Mouse (Mus musculus) liver, embryonic 15.5 days (tissue): Measurements from ENCODE around the gene Pdzd8. TPM values are rescaled to one million over a fixed set of nuclear protein-coding genes. Genes with fewer than 3 reads are reported as not detected.

Experiments used
- ATAC-seq: fragments of 200-750 bp; cut with Nextera tagmentation; 2 replicates; pipeline ENCODE4 v1.8.0; 2017; ENCODE audit warnings: moderate number of reproducible peaks, mild to moderate bottlenecking, moderate library complexity; ENCODE audit not compliant: insufficient read depth
- H3K27ac ChIP-seq: fragments of 300-500 bp; sonication (generic); replicated peaks from 2 replicates; pipeline ENCODE4 v1.5.1; 2015; ENCODE audit warnings: mild to moderate bottlenecking, inconsistent platforms
- H3K27me3 ChIP-seq: fragments of 300-500 bp; sonication (generic); 2 replicates; pipeline ENCODE4 v1.6.1; 2015; ENCODE audit warnings: mild to moderate bottlenecking, inconsistent platforms
- H3K36me3 ChIP-seq: fragments of 300-500 bp; sonication (generic); replicated peaks from 2 replicates; pipeline ENCODE4 v1.6.1; 2015; ENCODE audit warnings: moderate library complexity, mild to moderate bottlenecking, inconsistent platforms
- H3K4me1 ChIP-seq: fragments of 300-500 bp; sonication (generic); replicated peaks from 2 replicates; pipeline ENCODE4 v1.6.1; 2015; ENCODE audit warnings: inconsistent platforms
- H3K4me2 ChIP-seq: fragments of 300-500 bp; sonication (generic); 2 replicates; pipeline ENCODE4 v1.6.1; 2015; ENCODE audit warnings: moderate library complexity, mild to moderate bottlenecking, inconsistent platforms
- H3K4me3 ChIP-seq: fragments of 300-500 bp; sonication (generic); replicated peaks from 2 replicates; pipeline ENCODE4 v1.5.1; 2015; ENCODE audit warnings: mild to moderate bottlenecking, inconsistent platforms
- H3K9ac ChIP-seq: fragments of 300-500 bp; sonication (generic); 2 replicates; pipeline ENCODE4 v1.6.1; 2015; ENCODE audit warnings: moderate library complexity, mild to moderate bottlenecking, inconsistent platforms
- H3K9me3 ChIP-seq: fragments of 300-500 bp; sonication (generic); replicated peaks from 2 replicates; pipeline ENCODE4 v1.6.1; 2016; ENCODE audit warnings: inconsistent platforms
- WGBS: fragments of 180-500 bp; shearing (Covaris S2); methylation state at CpG from one replicate; pipeline ENCODE4 v1.1.7; 2015; ENCODE audit warnings: mixed read lengths; ENCODE audit not compliant: insufficient replicate concordance; 5-methylcytosine and 5-hydroxymethylcytosine counted together
- polyA plus RNA-seq: library from polyadenylated mRNA; unstranded; fragments of >200 nt; fragmentation: Nextera tagmentation; extraction: Ambion mirVana; gene quantifications from 2 replicates; pipeline ENCODE4 v1.2.1, GENCODE M21; 2015

Gene Pdzd8
- polyA plus RNA-seq, 1 experiment from 2014 or later: 3.7 TPM

DNA sequence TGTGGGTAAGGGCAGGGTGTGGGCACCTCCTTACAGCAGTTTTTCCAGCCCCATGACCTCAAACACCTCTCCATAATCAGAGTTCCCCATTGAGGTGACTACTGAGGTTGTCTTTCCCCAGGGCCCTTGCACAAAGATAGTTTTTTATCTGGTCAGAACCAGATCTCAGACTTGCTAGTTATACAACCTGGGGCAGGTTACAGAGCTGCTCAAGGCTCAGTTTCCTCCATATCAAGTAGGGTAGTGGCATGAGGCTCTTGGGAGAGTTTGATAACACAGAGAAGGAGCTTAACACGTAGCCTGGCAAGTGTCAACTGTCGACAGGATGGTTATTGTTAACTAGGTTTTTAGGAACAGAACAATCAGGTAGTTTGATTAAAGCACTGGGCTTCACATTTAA lies 9.3 kb upstream of the Pdzd8 start:
- ATAC-seq: peak; percentile 58
- Histone ChIP-seq H3K9ac (no peak overlapping the region), H3K4me3 (no peak overlapping the region)

GRCm38 (mm10) chr19:59352760-59353159 lies 7.2 kb upstream of the Pdzd8 start:
- no peak for ATAC-seq
- Histone ChIP-seq H3K36me3 (no peaks in the 10 kb centered on the region), H3K4me2 (no peak overlapping the region), H3K9me3 (no peaks in the 10 kb centered on the region), H3K4me3 (no peak overlapping the region), H3K27ac (no peak overlapping the region), H3K4me1 (peaks cover 54% of the 10 kb centered on the region), H3K9ac (peak overlapping the region; percentile 26; the same call in 1 of the 2 replicates), H3K27me3 (peaks cover 25% of the 10 kb centered on the region)
- 31% methylated on average over 3 of the region's 3 CpGs for WGBS

More for the DNA sequence above, 9.3 kb upstream of the Pdzd8 start:
- H3K4me1 ChIP-seq: peaks cover 73% of the 10 kb centered on the region
- no peaks in the 10 kb centered on the region for H3K9me3 ChIP-seq
- peak overlapping the region; percentile 48; the same call in 1 of the 2 replicates for H3K27ac ChIP-seq
- peaks cover 16% of the 10 kb centered on the region for H3K27me3 ChIP-seq
- 13% methylated on average over 2 of the region's 2 CpGs for WGBS
- no peaks in the 10 kb centered on the region for H3K36me3 ChIP-seq
- H3K4me2 ChIP-seq: no peak overlapping the region

- no peak overlapping the region for H3K9ac ChIP-seq
- H3K36me3 ChIP-seq: no peaks in the 10 kb centered on the region
- H3K4me2 ChIP-seq: no peak overlapping the region
- H3K27me3 ChIP-seq: peaks cover 25% of the 10 kb centered on the region
- no peaks in the 10 kb centered on the region for H3K9me3 ChIP-seq
- H3K27ac ChIP-seq: no peak overlapping the region
- 64% methylated on average over 15 of the region's 15 CpGs for WGBS
- H3K4me3 ChIP-seq: no peak overlapping the region
- no peak for ATAC-seq
- peaks cover 53% of the 10 kb centered on the region for H3K4me1 ChIP-seq
These were observed 5.7 kb upstream of the Pdzd8 start for GRCm38 (mm10) chr19:59351151-59351889.

GRCm38 (mm10) chr19:59350273-59350903 lies 4.8 kb upstream of the Pdzd8 start:
- no peak for ATAC-seq
- Histone ChIP-seq H3K9me3 (no peaks in the 10 kb centered on the region), H3K36me3 (no peaks in the 10 kb centered on the region), H3K27me3 (peaks cover 25% of the 10 kb centered on the region), H3K4me3 (no peak overlapping the region), H3K9ac (no peak overlapping the region), H3K4me1 (peaks cover 48% of the 10 kb centered on the region), H3K27ac (0 out of 2 replicates have a peak overlapping the region, but pooled peaks have one; percentile 6), H3K4me2 (0 out of 2 replicates have a peak overlapping the region, but pooled peaks have one; percentile 0)
- 33% methylated on average over 7 of the region's 7 CpGs for WGBS

GRCm38 (mm10) chr19:59349329-59349960 lies 3.9 kb upstream of the Pdzd8 start:
- H3K9ac ChIP-seq: no peak overlapping the region
- no peaks in the 10 kb centered on the region for H3K36me3 ChIP-seq
- no peak overlapping the region for H3K4me3 ChIP-seq
- peaks cover 39% of the 10 kb centered on the region for H3K4me1 ChIP-seq
- WGBS: 65% methylated on average over 6 of the region's 6 CpGs
- 0 out of 2 replicates have a peak overlapping the region, but pooled peaks have one; percentile 6 for H3K27ac ChIP-seq
- peaks cover 25% of the 10 kb centered on the region for H3K27me3 ChIP-seq
- 0 out of 2 replicates have a peak overlapping the region, but pooled peaks have one; percentile 0 for H3K4me2 ChIP-seq
- ATAC-seq: no peak
- no peaks in the 10 kb centered on the region for H3K9me3 ChIP-seq

- peak overlapping the region; percentile 98 for H3K4me3 ChIP-seq
- H3K9ac ChIP-seq: peak overlapping the region; percentile 96
- H3K9me3 ChIP-seq: no peaks in the 10 kb centered on the region
- H3K4me2 ChIP-seq: peak overlapping the region; percentile 93
- no peaks in the 10 kb centered on the region for H3K36me3 ChIP-seq
- peaks cover 45% of the 10 kb centered on the region for H3K4me1 ChIP-seq
- H3K27me3 ChIP-seq: peaks cover 16% of the 10 kb centered on the region
- 6% methylated on average over 11 of the region's 11 CpGs for whole genome bisulfite sequencing
- no peak for ATAC-seq
- peak overlapping the region; percentile 93 for H3K27ac ChIP-seq
These were observed 745 bp upstream of the Pdzd8 start for GRCm38 (mm10) chr19:59346325-59346724.

GRCm38 (mm10) chr19:59345081-59345657 lies 411 bp downstream of the Pdzd8 start:
- no peaks in the 10 kb centered on the region for H3K9me3 ChIP-seq
- peak overlapping the region; percentile 98 for H3K4me3 ChIP-seq
- WGBS: under 1% methylated on average over 69 of the region's 70 CpGs
- H3K4me1 ChIP-seq: peaks cover 46% of the 10 kb centered on the region
- H3K9ac ChIP-seq: peak overlapping the region; percentile 96
- H3K27ac ChIP-seq: peak overlapping the region; percentile 93
- peak; percentile 49 for ATAC-seq
- peaks cover 6% of the 10 kb centered on the region; the same call in 1 of the 2 replicates for H3K36me3 ChIP-seq
- peak overlapping the region; percentile 93 for H3K4me2 ChIP-seq
- peaks cover 8% of the 10 kb centered on the region; the same call in 1 of the 2 replicates for H3K27me3 ChIP-seq

GRCm38 (mm10) chr19:59344304-59344711 lies 1.3 kb downstream of the Pdzd8 start:
- H3K36me3 ChIP-seq: peaks cover 6% of the 10 kb centered on the region; the same call in 1 of the 2 replicates
- ATAC-seq: no peak
- H3K4me1 ChIP-seq: peaks cover 47% of the 10 kb centered on the region
- WGBS: under 1% methylated on average over 14 of the region's 14 CpGs
- peak overlapping the region; percentile 93 for H3K27ac ChIP-seq
- H3K4me2 ChIP-seq: peak overlapping the region; percentile 93
- H3K9me3 ChIP-seq: no peaks in the 10 kb centered on the region
- peaks cover 4% of the 10 kb centered on the region; the same call in 1 of the 2 replicates for H3K27me3 ChIP-seq
- H3K4me3 ChIP-seq: peak overlapping the region; percentile 98
- H3K9ac ChIP-seq: peak overlapping the region; percentile 96

DNA sequence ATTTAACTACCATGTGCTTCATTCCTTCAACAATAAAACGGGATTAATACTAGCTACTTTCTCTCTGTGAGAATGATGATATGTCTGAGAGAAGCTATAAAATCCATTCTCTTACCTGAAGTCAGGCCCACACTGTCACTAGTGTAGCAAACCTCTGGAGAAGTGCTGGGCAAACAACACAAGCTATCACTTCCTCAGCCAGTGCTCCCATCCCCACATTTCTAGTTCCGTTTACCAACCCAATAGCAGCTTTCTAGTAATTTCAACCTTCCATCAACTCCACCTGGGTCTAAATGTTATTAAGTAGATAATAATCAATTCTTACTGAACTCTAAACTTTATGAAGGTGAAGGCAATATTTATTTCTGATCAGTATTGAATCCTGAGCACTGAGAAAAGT lies 2.6 kb downstream of the Pdzd8 start:
- Histone ChIP-seq H3K9me3 (no peaks in the 10 kb centered on the region), H3K9ac (peak overlapping the region; percentile 43), H3K4me1 (peaks cover 57% of the 10 kb centered on the region), H3K27ac (peak overlapping the region; percentile 53), H3K36me3 (peaks cover 6% of the 10 kb centered on the region; the same call in 1 of the 2 replicates), H3K4me2 (peak overlapping the region; percentile 93), H3K27me3 (no peaks in the 10 kb centered on the region), H3K4me3 (peak overlapping the region; percentile 98)
- WGBS: 27% methylated on average over 2 of the region's 2 CpGs
- ATAC-seq: no peak

- WGBS: 74% methylated on average over 3 of the region's 3 CpGs
- Histone ChIP-seq H3K36me3 (peaks cover 10% of the 10 kb centered on the region; the same call in 1 of the 2 replicates), H3K9ac (no peak overlapping the region), H3K27me3 (no peaks in the 10 kb centered on the region), H3K4me2 (no peak overlapping the region), H3K4me3 (no peak overlapping the region), H3K4me1 (peaks cover 62% of the 10 kb centered on the region), H3K9me3 (no peaks in the 10 kb centered on the region), H3K27ac (no peak overlapping the region)
- no peak for ATAC-seq
These were observed 5.7 kb downstream of the Pdzd8 start for GRCm38 (mm10) chr19:59339908-59340307.
